Comparison of ENCODE assay signal across 11 mouse cellular contexts in genomic region chr10:120375438-120375837, GRCm38 (mm10).
"Had no signal": no experiment of that assay in that cellular context is flagged by ENCODE, and none has a peak within 500 bp of the region (broad histone marks: within the 10 kb centered on the region; RNA-seq: fewer than 3 reads in every experiment).

No protein-coding gene starts in this region.

- H3K27me3 ChIP-seq: kidney, embryonic 15.5 days; midbrain, embryonic 13.5 days; neural tube, embryonic 12.5 days had no signal

- H3K36me3 ChIP-seq: midbrain, embryonic 13.5 days; neural tube, embryonic 12.5 days had no signal

- H3K27ac ChIP-seq: kidney, embryonic 15.5 days; limb, embryonic 10.5 days; liver, embryonic 14.5 days; midbrain, embryonic 13.5 days; neural tube, embryonic 12.5 days had no signal

- ATAC-seq: lung, postnatal 0 days; midbrain, embryonic 13.5 days had no signal

- H3K9ac ChIP-seq: kidney, embryonic 15.5 days; liver, embryonic 14.5 days; midbrain, embryonic 13.5 days; neural tube, embryonic 12.5 days had no signal

- DNase-seq: kidney, adult 18-20 months; kidney, postnatal 14 days; lung, adult 2 months; lung, postnatal 36 days; thymus, postnatal 36 days had no signal

- H3K9me3 ChIP-seq: kidney, embryonic 15.5 days; limb, embryonic 10.5 days; midbrain, embryonic 13.5 days; neural tube, embryonic 12.5 days had no signal

- H3K4me3 ChIP-seq: kidney, embryonic 15.5 days; limb, embryonic 10.5 days; midbrain, embryonic 13.5 days; neural tube, embryonic 12.5 days had no signal

- H3K4me2 ChIP-seq: kidney, embryonic 15.5 days; midbrain, embryonic 13.5 days; neural tube, embryonic 12.5 days had no signal
